Mouse (Mus musculus): ENCODE measurements at regions not wholly inside any gene's neighbourhood (a gene's known extent, or its start where the extent isn't known, plus 50 kb on each side); places are given as distances from the start of the nearest gene placed in this dataset.

- DNase-seq (ENCODE audit: inconsistent ontology term) = peak; percentile 40
Observed at GRCm38 (mm10) chr8:34549786-34550185, 438.2 kb upstream of the Gm10131 start.

DNA sequence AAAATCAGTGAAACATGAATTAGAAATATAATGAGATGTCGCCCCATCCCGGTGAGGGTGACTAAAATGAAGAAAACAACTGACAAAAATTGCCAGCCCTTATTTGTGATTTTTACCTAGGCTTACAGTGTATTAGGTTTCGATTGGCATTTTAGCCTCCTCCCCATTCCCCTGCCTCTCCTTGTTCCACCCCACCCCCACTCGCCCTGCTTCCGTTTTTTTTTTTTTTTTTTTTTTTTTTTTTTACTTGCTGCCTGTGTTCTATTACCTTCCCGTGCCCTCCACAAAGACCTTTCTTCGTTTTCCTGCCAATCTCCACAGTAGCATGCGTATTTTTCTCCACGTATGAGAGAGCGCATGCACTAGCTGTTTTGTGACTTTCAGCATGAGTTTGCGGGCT, 435.3 kb upstream of the Gm10131 start:
- no peak for DNase-seq (ENCODE audit: inconsistent ontology term)

DNA sequence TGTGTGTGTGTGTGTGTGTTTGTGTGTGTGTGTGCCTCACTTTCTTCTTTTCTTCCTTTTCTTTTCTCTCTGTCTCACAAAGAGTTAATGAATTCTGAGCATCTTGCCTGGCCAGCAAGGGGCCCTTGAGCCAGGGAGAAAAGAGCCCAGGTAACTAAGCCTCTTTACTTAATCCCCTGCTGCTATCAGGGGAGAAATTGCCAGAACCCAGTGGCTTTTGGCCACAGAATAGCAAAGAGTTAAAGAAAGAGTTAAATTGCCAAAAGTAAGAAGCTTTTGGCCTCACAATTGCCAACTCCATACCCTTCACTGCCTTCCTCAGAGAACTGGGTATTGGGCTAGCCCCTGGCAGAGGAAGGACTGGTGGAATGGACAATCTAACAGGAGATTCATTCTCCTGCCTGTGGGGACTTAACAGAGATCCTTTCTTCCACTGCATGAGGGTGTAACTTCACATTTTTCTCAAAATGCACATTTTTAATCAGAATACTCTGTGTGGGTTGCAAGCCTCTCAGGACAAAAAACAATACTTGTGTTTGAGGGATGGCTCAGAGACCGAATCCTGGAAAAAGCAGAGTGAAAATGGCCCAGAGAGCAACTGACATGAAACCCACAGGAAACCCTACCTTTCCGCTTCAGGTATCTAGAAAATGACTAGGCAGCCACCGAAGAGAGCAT, 431.0 kb upstream of the Gm10131 start:
- DNase-seq (ENCODE audit: inconsistent ontology term) = no peak

DNA sequence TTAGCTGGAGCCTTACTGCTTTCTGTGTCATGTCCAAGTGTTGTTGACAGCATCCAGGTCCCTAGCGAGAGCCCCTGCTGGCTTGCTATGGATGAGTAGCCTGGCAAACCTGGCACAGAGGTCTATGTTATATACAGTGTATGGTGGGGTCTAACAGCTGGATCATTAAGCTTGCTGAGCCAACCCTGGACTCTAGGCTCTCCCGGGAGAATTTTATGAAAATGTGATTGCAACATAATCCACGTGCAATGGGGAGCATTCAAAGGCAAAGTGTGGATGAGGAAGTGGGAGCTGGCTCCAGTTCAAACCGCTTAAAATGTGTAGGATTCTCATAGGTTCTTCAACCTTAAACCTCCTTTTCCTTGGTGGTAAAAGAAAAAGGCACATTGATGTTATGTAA, 427.7 kb upstream of the Gm10131 start:
- no peak for DNase-seq (ENCODE audit: inconsistent ontology term)

DNA sequence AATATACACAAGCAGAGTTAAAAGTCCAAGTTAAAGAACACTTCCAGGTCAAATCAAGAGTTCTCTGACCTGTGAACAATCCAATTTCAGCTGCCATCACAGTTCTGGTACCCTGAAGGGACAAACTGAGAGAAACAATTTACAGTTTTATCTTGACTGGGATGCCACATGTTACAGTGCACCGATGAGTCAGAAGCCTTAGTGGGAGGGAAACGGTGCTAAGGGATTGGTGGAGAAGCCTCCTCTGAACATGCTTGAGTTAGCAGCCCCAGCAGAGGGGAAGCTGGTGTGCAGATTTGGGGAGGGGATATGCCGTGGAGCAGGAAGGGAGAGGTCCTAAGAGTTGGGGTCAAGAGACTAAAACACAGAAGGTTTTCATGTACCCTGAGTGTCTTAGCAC, 423.9 kb upstream of the Gm10131 start:
- DNase-seq (ENCODE audit: inconsistent ontology term) = no peak

- peak; percentile 68 for DNase-seq (ENCODE audit: inconsistent ontology term)
Observed at GRCm38 (mm10) chr8:34533421-34533820, 421.9 kb upstream of the Gm10131 start.

GRCm38 (mm10) chr8:34530896-34531679, 419.6 kb upstream of the Gm10131 start:
- DNase-seq (ENCODE audit: inconsistent ontology term) = peak; percentile 51

- peak; percentile 43 for DNase-seq (ENCODE audit: inconsistent ontology term)
Observed at GRCm38 (mm10) chr8:34530046-34530445, 418.5 kb upstream of the Gm10131 start.

- no peak for DNase-seq (ENCODE audit: inconsistent ontology term)
Observed at GRCm38 (mm10) chr8:34529452-34529851, 417.9 kb upstream of the Gm10131 start.

- no peak for DNase-seq (ENCODE audit: inconsistent ontology term)
Observed at GRCm38 (mm10) chr8:34528213-34528612, 416.7 kb upstream of the Gm10131 start.

DNA sequence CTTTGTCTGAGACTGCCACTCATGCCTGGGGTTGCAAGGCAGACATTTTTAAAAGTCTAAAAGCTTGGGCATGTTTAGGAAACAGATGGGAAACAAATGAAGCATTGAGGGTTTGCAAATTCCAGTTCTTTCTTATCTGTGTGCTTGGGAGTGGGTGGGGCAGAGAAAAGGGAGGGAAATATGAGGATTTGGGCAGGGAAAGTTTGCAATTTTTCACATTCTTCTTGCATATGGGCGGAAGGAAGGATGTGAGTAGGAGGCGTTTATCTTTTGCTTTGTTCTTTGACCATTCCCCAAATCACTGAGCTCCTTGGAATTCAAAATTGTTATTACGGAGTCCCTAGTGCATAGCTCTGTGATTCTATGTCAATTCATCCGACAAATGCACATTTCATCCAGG, 413.7 kb upstream of the Gm10131 start:
- peak; percentile 42 for DNase-seq (ENCODE audit: inconsistent ontology term)

GRCm38 (mm10) chr8:34523849-34524248, 412.3 kb upstream of the Gm10131 start:
- DNase-seq (ENCODE audit: inconsistent ontology term) = peak; percentile 72

DNA sequence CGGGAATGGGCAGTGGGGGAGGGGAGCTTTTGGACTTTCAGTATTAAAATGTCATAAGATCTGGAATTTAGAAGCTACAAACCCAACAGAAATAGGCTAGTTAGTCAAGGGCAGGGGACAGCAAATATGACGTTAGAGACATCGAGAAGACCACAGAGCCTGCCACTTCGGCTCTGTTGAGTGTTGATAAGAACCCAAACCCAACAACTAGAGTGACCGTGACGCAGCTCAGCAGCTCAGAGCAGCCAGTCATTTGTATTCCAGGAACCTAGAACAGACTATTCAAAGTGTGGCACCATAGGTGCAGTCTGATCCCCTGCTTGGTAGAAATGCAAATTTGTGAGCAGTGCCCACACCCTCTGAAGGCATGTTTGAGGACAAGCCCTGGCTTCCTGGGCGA, 409.8 kb upstream of the Gm10131 start:
- no peak for DNase-seq (ENCODE audit: inconsistent ontology term)

GRCm38 (mm10) chr8:34520664-34521063, 409.1 kb upstream of the Gm10131 start:
- DNase-seq (ENCODE audit: inconsistent ontology term) = no peak

GRCm38 (mm10) chr8:34513459-34514090, 402.0 kb upstream of the Gm10131 start:
- no peak for DNase-seq (ENCODE audit: inconsistent ontology term)

- no peak for DNase-seq (ENCODE audit: inconsistent ontology term)
Observed at GRCm38 (mm10) chr8:34505829-34506555, 394.5 kb upstream of the Gm10131 start.

DNA sequence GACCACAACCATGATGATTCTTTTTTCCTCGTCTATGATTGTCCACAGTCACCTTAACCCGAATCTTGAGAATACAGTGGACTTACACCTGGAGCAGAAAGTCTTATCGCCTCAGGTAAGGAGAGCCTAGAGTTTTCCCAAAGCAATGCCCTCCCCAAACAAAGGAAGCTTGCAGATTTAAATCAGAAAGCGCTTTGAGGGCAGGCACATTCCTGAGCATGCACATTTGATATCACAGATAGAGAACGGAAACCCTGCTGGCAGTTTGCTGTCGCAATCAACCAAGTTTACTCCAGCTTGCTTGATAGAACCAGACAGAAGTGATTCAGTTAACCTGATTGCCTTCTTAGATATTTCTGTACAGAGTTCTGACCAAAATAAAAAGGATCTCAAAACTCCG, 393.6 kb upstream of the Gm10131 start:
- DNase-seq (ENCODE audit: inconsistent ontology term) = no peak

GRCm38 (mm10) chr8:34502606-34503162, 391.1 kb upstream of the Gm10131 start:
- DNase-seq (ENCODE audit: inconsistent ontology term) = peak; percentile 49

DNA sequence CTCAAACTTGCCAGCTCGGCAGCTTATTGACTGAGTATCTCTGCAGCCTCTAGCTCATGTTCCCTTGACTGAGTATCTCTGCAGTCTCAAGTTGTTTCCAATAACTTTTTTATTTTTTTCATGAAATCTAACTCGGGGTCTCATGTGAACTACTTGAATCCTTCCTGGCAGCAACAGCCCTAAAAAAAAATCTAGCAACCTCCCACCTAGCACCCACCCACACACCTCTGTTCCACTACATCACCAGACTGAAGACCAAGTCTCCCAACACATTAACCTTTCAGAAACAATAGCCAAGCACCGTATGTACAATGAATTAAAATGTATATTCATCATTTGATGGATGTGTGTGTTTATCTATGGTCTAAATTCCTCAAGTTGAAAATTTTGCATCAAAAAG, 387.7 kb upstream of the Gm10131 start:
- DNase-seq (ENCODE audit: inconsistent ontology term) = no peak

GRCm38 (mm10) chr8:34496751-34497150, 385.2 kb upstream of the Gm10131 start:
- no peak for DNase-seq (ENCODE audit: inconsistent ontology term)

GRCm38 (mm10) chr8:34495974-34496373, 384.4 kb upstream of the Gm10131 start:
- DNase-seq (ENCODE audit: inconsistent ontology term) = no peak

Data from Muller cell, postnatal 12 days (primary cell).